Mouse (Mus musculus) embryonic facial prominence, embryonic 11.5 days (tissue): ENCODE measurements around the gene Timm44. TPM values are rescaled to one million over a fixed set of nuclear protein-coding genes. Genes with fewer than 3 reads are reported as not detected.

Source experiments
- ATAC-seq: fragments of 200-750 bp; cut with Nextera tagmentation; replicated peaks from 2 replicates; pipeline ENCODE4 v1.8.0; 2017; ENCODE audit warnings: low read depth; ENCODE audit not compliant: insufficient number of reproducible peaks, low FRiP score, low TSS enrichment
- DNase-seq: peaks from one replicate; pipeline ENCODE4 v3.0.0-alpha.2; 2015; ENCODE audit warnings: low spot score
- H3K27ac ChIP-seq: fragments of 300-500 bp; sonication (generic); replicated peaks from 2 replicates; pipeline ENCODE4 v1.5.1; 2014; ENCODE audit warnings: mild to moderate bottlenecking, low read depth, low read length, control low read depth
- H3K27me3 ChIP-seq: fragments of 300-500 bp; sonication (generic); 2 replicates; pipeline ENCODE4 v1.6.1; 2014; ENCODE audit warnings: mild to moderate bottlenecking, low read length, moderate library complexity, mixed read lengths; ENCODE audit not compliant: control insufficient read depth, insufficient read depth
- H3K36me3 ChIP-seq: fragments of 300-500 bp; sonication (generic); replicated peaks from 2 replicates; pipeline ENCODE4 v1.6.1; 2014; ENCODE audit warnings: low read depth, mild to moderate bottlenecking, low read length, moderate library complexity, mixed read lengths; ENCODE audit not compliant: control insufficient read depth, insufficient read depth
- H3K4me1 ChIP-seq: fragments of 300-500 bp; sonication (generic); 2 replicates; pipeline ENCODE4 v1.6.1; 2014; ENCODE audit warnings: low read length, mixed read lengths; ENCODE audit not compliant: control insufficient read depth, insufficient read depth
- H3K4me2 ChIP-seq: fragments of 300-500 bp; sonication (generic); 2 replicates; pipeline ENCODE4 v1.6.1; 2014; ENCODE audit warnings: low read depth, mild to moderate bottlenecking, control low read depth, low read length, moderate library complexity
- H3K4me3 ChIP-seq: fragments of 300-500 bp; sonication (generic); 2 replicates; pipeline ENCODE4 v1.5.1; 2014; ENCODE audit warnings: low read depth, low read length, control low read depth
- H3K9ac ChIP-seq: fragments of 300-500 bp; sonication (generic); replicated peaks from 2 replicates; pipeline ENCODE4 v1.6.1; 2014; ENCODE audit warnings: mild to moderate bottlenecking, control low read depth, low read length
- H3K9me3 ChIP-seq: fragments of 300-500 bp; sonication (generic); replicated peaks from 2 replicates; pipeline ENCODE4 v1.6.1; 2016; ENCODE audit warnings: mild to moderate bottlenecking, low read length, inconsistent platforms, mixed read lengths; ENCODE audit not compliant: control insufficient read depth
- WGBS: fragments of 180-500 bp; shearing (Covaris S2); extraction: QIAGEN DNeasy Blood & Tissue Kit; methylation state at CpG from one replicate; pipeline ENCODE4 v1.1.7; 2014; 5-methylcytosine and 5-hydroxymethylcytosine counted together
- polyA plus RNA-seq: library from polyadenylated mRNA; unstranded; fragments of >200 nt; fragmentation: Nextera tagmentation; extraction: Ambion mirVana; gene quantifications from 2 replicates; pipeline ENCODE4 v1.2.1, GENCODE M21; 2014

Timm44 gene
- polyA plus RNA-seq, 1 experiment from 2014 or later, result 74.3 TPM

GRCm38 (mm10) chr8:4297822-4298221, 22.1 kb upstream of the Timm44 start:
- peaks cover 25% of the 10 kb centered on the region for H3K36me3 ChIP-seq
- no peak for ATAC-seq
- 90% methylated on average over 4 of the region's 4 CpGs for WGBS

GRCm38 (mm10) chr8:4292738-4293137, 17.0 kb upstream of the Timm44 start:
- no peak overlapping the region for H3K4me2 ChIP-seq
- no peak overlapping the region for H3K9ac ChIP-seq
- no peaks in the 10 kb centered on the region for H3K4me1 ChIP-seq
- no peak for ATAC-seq
- 92% methylated on average over 5 of the region's 5 CpGs for WGBS
- H3K27me3 ChIP-seq, result no peaks in the 10 kb centered on the region
- peaks cover 8% of the 10 kb centered on the region for H3K36me3 ChIP-seq
- no peak for DNase-seq
- no peak overlapping the region for H3K27ac ChIP-seq
- no peak overlapping the region for H3K4me3 ChIP-seq
- no peaks in the 10 kb centered on the region for H3K9me3 ChIP-seq

More at GRCm38 (mm10) chr8:4297822-4298221, 22.1 kb upstream of the Timm44 start:
- H3K4me3 ChIP-seq, result no peak overlapping the region
- no peak overlapping the region for H3K4me2 ChIP-seq
- H3K9ac ChIP-seq, result no peak overlapping the region
- no peaks in the 10 kb centered on the region for H3K4me1 ChIP-seq
- no peak for DNase-seq
- H3K9me3 ChIP-seq, result no peaks in the 10 kb centered on the region
- H3K27me3 ChIP-seq, result no peaks in the 10 kb centered on the region
- H3K27ac ChIP-seq, result no peak overlapping the region

- Histone ChIP-seq H3K4me3 (peak overlapping the region; percentile 60), H3K36me3 (no peaks in the 10 kb centered on the region), H3K4me1 (no peaks in the 10 kb centered on the region), H3K9me3 (no peaks in the 10 kb centered on the region), H3K4me2 (peak overlapping the region; percentile 36), H3K27ac (no peak overlapping the region), H3K9ac (peak overlapping the region; percentile 75), H3K27me3 (no peaks in the 10 kb centered on the region)
- DNase-seq (no peak), ATAC-seq (no peak; the same call in 1 of the 2 replicates)
- WGBS, result 28% methylated on average over 9 of the region's 9 CpGs
Measured at GRCm38 (mm10) chr8:4276111-4276465, 375 bp upstream of the Timm44 start.

- WGBS, result 88% methylated on average over 6 of the region's 6 CpGs
- H3K9me3 ChIP-seq, result no peaks in the 10 kb centered on the region
- H3K9ac ChIP-seq, result no peak overlapping the region
- peaks cover 7% of the 10 kb centered on the region for H3K36me3 ChIP-seq
- no peak for ATAC-seq
- H3K4me1 ChIP-seq, result no peaks in the 10 kb centered on the region
- no peak overlapping the region for H3K4me2 ChIP-seq
- H3K27me3 ChIP-seq, result no peaks in the 10 kb centered on the region
- H3K27ac ChIP-seq, result no peak overlapping the region
- no peak for DNase-seq
- no peak overlapping the region for H3K4me3 ChIP-seq
Measured at GRCm38 (mm10) chr8:4269609-4270008, 6.1 kb downstream of the Timm44 start.

GRCm38 (mm10) chr8:4267627-4268026, 8.1 kb downstream of the Timm44 start:
- 80% methylated on average over 15 of the region's 15 CpGs for WGBS
- no peaks in the 10 kb centered on the region for H3K9me3 ChIP-seq
- H3K27ac ChIP-seq, result no peak overlapping the region
- H3K9ac ChIP-seq, result no peak overlapping the region
- ATAC-seq (peak; percentile 73; the same call in 1 of the 2 replicates), DNase-seq (no peak)
- H3K4me3 ChIP-seq, result no peak overlapping the region
- peaks cover 7% of the 10 kb centered on the region for H3K36me3 ChIP-seq
- no peaks in the 10 kb centered on the region for H3K4me1 ChIP-seq
- H3K4me2 ChIP-seq, result no peak overlapping the region
- no peaks in the 10 kb centered on the region for H3K27me3 ChIP-seq

- Histone ChIP-seq H3K4me3 (no peak overlapping the region), H3K4me2 (no peak overlapping the region), H3K9me3 (no peaks in the 10 kb centered on the region), H3K27me3 (no peaks in the 10 kb centered on the region), H3K36me3 (peaks cover 7% of the 10 kb centered on the region), H3K9ac (no peak overlapping the region), H3K27ac (no peak overlapping the region), H3K4me1 (no peaks in the 10 kb centered on the region)
- 89% methylated on average over 15 of the region's 15 CpGs for WGBS
- ATAC-seq (no peak), DNase-seq (no peak)
Measured at GRCm38 (mm10) chr8:4265160-4265914, 10.4 kb downstream of the Timm44 start.

GRCm38 (mm10) chr8:4263105-4263791, 12.5 kb downstream of the Timm44 start:
- no peak for ATAC-seq
- no peak overlapping the region for H3K27ac ChIP-seq
- no peaks in the 10 kb centered on the region for H3K9me3 ChIP-seq
- no peak overlapping the region for H3K4me3 ChIP-seq
- no peaks in the 10 kb centered on the region for H3K4me1 ChIP-seq
- no peak overlapping the region for H3K9ac ChIP-seq
- no peak overlapping the region for H3K4me2 ChIP-seq
- 87% methylated on average over 8 of the region's 8 CpGs for WGBS
- no peak for DNase-seq
- peaks cover 7% of the 10 kb centered on the region for H3K36me3 ChIP-seq
- H3K27me3 ChIP-seq, result no peaks in the 10 kb centered on the region

- no peaks in the 10 kb centered on the region for H3K4me1 ChIP-seq
- 76% methylated on average over 4 of the region's 4 CpGs for WGBS
- no peak overlapping the region for H3K27ac ChIP-seq
- DNase-seq (no peak), ATAC-seq (no peak)
- H3K27me3 ChIP-seq, result no peaks in the 10 kb centered on the region
- H3K4me3 ChIP-seq, result no peak overlapping the region
- no peaks in the 10 kb centered on the region for H3K9me3 ChIP-seq
- peaks cover 6% of the 10 kb centered on the region for H3K36me3 ChIP-seq
- H3K9ac ChIP-seq, result no peak overlapping the region
- H3K4me2 ChIP-seq, result no peak overlapping the region
Measured at GRCm38 (mm10) chr8:4259805-4260170, 15.9 kb downstream of the Timm44 start.
